In the genomic region with DNA sequence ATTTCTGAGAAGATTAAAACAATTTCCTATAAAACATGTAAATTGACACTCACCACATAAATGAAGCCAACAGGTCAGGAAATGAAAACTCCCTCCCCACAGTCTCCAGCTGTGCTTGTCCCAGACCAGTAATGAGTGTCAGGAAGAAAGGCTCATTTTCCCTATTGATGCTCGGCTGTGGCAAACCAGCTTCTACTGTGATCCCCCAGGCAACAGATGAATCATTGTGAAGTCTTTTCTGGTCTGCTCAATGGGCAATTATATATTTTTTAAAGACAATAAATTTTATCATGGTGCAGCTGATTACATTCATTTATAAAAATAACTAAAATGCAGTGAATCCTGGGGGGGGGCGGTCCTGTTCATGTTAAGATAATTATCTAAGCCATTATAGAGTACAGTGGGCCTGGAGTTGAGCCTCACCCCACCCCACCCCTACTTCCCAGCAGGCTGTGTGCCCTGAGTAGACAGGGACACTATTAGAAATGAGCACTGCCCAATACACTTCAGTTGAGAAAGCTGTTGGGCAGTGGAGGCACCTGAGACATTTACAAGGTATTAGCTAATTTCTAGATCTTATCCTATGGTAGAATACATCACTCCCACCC, we compare ENCODE assay signal across 31 mouse cellular contexts. TPM values are rescaled to one million over a fixed set of nuclear protein-coding genes. Genes with fewer than 3 reads are reported as not detected.
A peak's percentile ranks its signal among the peaks of the same experiment; 100 is the strongest.
DNase-seq lines count a peak whose midpoint lies in the region; ATAC-seq lines count a peak whose summit lies in the region.
"Had no signal": no experiment of that assay in that cellular context is flagged by ENCODE, and none has a peak within 500 bp of the region (broad histone marks: within the 10 kb centered on the region; RNA-seq: fewer than 3 reads in every experiment).

No protein-coding gene starts in this region.

- no peak overlapping the region for H3K4me3 ChIP-seq in forebrain, embryonic 13.5 days
- no peak overlapping the region for H3K4me3 ChIP-seq in forebrain, embryonic 12.5 days (replicated peaks)
- H3K4me3 ChIP-seq in limb, embryonic 10.5 days, result no peak overlapping the region
- H3K4me3 ChIP-seq: gastrocnemius, adult 2 months; heart, embryonic 10.5 days; hindbrain, embryonic 15.5 days; liver, embryonic 15.5 days; lung, embryonic 15.5 days; megakaryocyte, embryonic 14.5 days; midbrain, embryonic 15.5 days; neural tube, embryonic 12.5 days had no signal

- intact Hi-C loops in gastrocnemius, postnatal 14 days (cut with DNase I; ENCODE audit: low total_unique reads), result no loop called here

- H3K4me2 ChIP-seq in forebrain, embryonic 13.5 days, result no peak overlapping the region
- no peak overlapping the region for H3K4me2 ChIP-seq in forebrain, embryonic 12.5 days
- H3K4me2 ChIP-seq: hindbrain, embryonic 15.5 days; liver, embryonic 15.5 days; lung, embryonic 15.5 days; midbrain, embryonic 15.5 days; neural tube, embryonic 12.5 days had no signal

- H3K4me1 ChIP-seq in forebrain, embryonic 13.5 days, result peaks cover 12% of the 10 kb centered on the region
- H3K4me1 ChIP-seq in forebrain, embryonic 12.5 days, result peaks cover 5% of the 10 kb centered on the region; the same call in 1 of the 2 replicates
- peaks cover 27% of the 10 kb centered on the region for H3K4me1 ChIP-seq in limb, embryonic 10.5 days
- H3K4me1 ChIP-seq: heart, embryonic 10.5 days; hindbrain, embryonic 15.5 days; liver, embryonic 15.5 days; lung, embryonic 15.5 days; megakaryocyte, embryonic 14.5 days; midbrain, embryonic 15.5 days; neural tube, embryonic 12.5 days had no signal

- no peak overlapping the region for H3K9ac ChIP-seq in forebrain, embryonic 13.5 days
- H3K9ac ChIP-seq in forebrain, embryonic 12.5 days, result no peak overlapping the region
- H3K9ac ChIP-seq: hindbrain, embryonic 15.5 days; liver, embryonic 15.5 days; lung, embryonic 15.5 days; midbrain, embryonic 15.5 days; neural tube, embryonic 12.5 days had no signal

- peak; percentile 58; the same call in 1 of the 2 replicates for ATAC-seq in forebrain, embryonic 13.5 days
- ATAC-seq in forebrain, embryonic 12.5 days (ENCODE audit: low FRiP score), result no peak; the same call in 1 of the 2 replicates
- ATAC-seq: midbrain, embryonic 15.5 days; Patski had no signal

- 29% methylated on average over 2 of the region's 2 CpGs for WGBS in forebrain, embryonic 13.5 days
- 27% methylated on average over 2 of the region's 2 CpGs for WGBS in forebrain, embryonic 12.5 days
- 35% methylated on average over 2 of the region's 2 CpGs for WGBS in limb, embryonic 10.5 days

- peak; percentile 14 for DNase-seq in brain, adult 2 months (ENCODE audit: low read depth, low spot score)
- DNase-seq in embryo, embryonic 11 days, result peak; percentile 27
- no peak for DNase-seq in limb, embryonic 10.5 days (ENCODE audit: low spot score)
- DNase-seq in spleen, postnatal 36 days (ENCODE audit: low spot score in 2 of 2), result no peak
- DNase-seq in gastrocnemius, postnatal 14 days, result no peak
- DNase-seq: cerebellum, adult 9-10 months; gastrocnemius, adult 2 months; kidney, adult 2 months; kidney, postnatal 25 days; liver; lung, postnatal 36 days; thymus, postnatal 25 days had no signal

- H3K27me3 ChIP-seq in forebrain, embryonic 13.5 days, result no peaks in the 10 kb centered on the region
- H3K27me3 ChIP-seq in forebrain, embryonic 12.5 days, result no peaks in the 10 kb centered on the region
- H3K27me3 ChIP-seq in limb, embryonic 10.5 days (ENCODE audit: low read depth, poor library complexity, severe bottlenecking), result no peaks in the 10 kb centered on the region
- H3K27me3 ChIP-seq: hindbrain, embryonic 15.5 days; liver, embryonic 15.5 days; lung, embryonic 15.5 days; midbrain, embryonic 15.5 days; neural tube, embryonic 12.5 days had no signal

- H3K9me3 ChIP-seq in forebrain, embryonic 13.5 days (replicated peaks), result no peaks in the 10 kb centered on the region
- no peaks in the 10 kb centered on the region for H3K9me3 ChIP-seq in forebrain, embryonic 12.5 days
- no peaks in the 10 kb centered on the region for H3K9me3 ChIP-seq in limb, embryonic 10.5 days (replicated peaks)
- H3K9me3 ChIP-seq: heart, embryonic 10.5 days; hindbrain, embryonic 15.5 days; liver, embryonic 15.5 days; lung, embryonic 15.5 days; midbrain, embryonic 15.5 days; neural tube, embryonic 12.5 days had no signal

- H3K27ac ChIP-seq in forebrain, embryonic 13.5 days, result no peak overlapping the region
- H3K27ac ChIP-seq in forebrain, embryonic 12.5 days, result no peak overlapping the region
- peak overlapping the region; percentile 44; the same call in 1 of the 2 replicates for H3K27ac ChIP-seq in limb, embryonic 10.5 days
- H3K27ac ChIP-seq: gastrocnemius, adult 2 months; heart, embryonic 10.5 days; hindbrain, embryonic 15.5 days; liver, embryonic 15.5 days; lung, embryonic 15.5 days; midbrain, embryonic 15.5 days; neural tube, embryonic 12.5 days had no signal

- H3K36me3 ChIP-seq in forebrain, embryonic 13.5 days (ENCODE audit: poor library complexity, severe bottlenecking), result no peaks in the 10 kb centered on the region
- H3K36me3 ChIP-seq in forebrain, embryonic 12.5 days (replicated peaks), result no peaks in the 10 kb centered on the region
- H3K36me3 ChIP-seq in limb, embryonic 10.5 days, result no peaks in the 10 kb centered on the region
- H3K36me3 ChIP-seq: heart, embryonic 10.5 days; hindbrain, embryonic 15.5 days; liver, embryonic 15.5 days; lung, embryonic 15.5 days; midbrain, embryonic 15.5 days; neural tube, embryonic 12.5 days had no signal

RNA-seq across cellular contexts. Expression of a gene that starts 22.6 kb away (rescaled TPM):
- 0.19 TPM in 2 replicates for polyA plus RNA-seq in forebrain, embryonic 13.5 days (2015; fragmentation: Nextera tagmentation; extraction: Ambion mirVana)
- 0.09 and 0.13 TPM in 2 replicates for polyA plus RNA-seq in forebrain, embryonic 12.5 days (2016; fragmentation: Nextera tagmentation; extraction: Ambion mirVana)
- 0.30 and 0.35 TPM in 2 replicates for polyA plus RNA-seq in limb, embryonic 10.5 days (2016; fragmentation: Nextera tagmentation; extraction: Ambion mirVana)
- total RNA-seq in gastrocnemius, postnatal 14 days (2021), result 1 to 10 TPM; 1.3 to 3.9 TPM
- total RNA-seq: ES-E14; hematopoietic stem cell, adult 5-6 weeks had no signal
- polyA plus RNA-seq: heart, postnatal 0 days; intestine, embryonic 14.5 days; liver, embryonic 15.5 days; lung, embryonic 15.5 days; stomach, embryonic 14.5 days had no signal

RNA-seq across cellular contexts. Expression of a gene that starts 40.9 kb away (rescaled TPM):
- 0.14 and 0.18 TPM in 2 replicates for polyA plus RNA-seq in forebrain, embryonic 13.5 days (2015; fragmentation: Nextera tagmentation; extraction: Ambion mirVana)
- not detected in 2 replicates for polyA plus RNA-seq in forebrain, embryonic 12.5 days (2016; fragmentation: Nextera tagmentation; extraction: Ambion mirVana)
- polyA plus RNA-seq in limb, embryonic 10.5 days (2016; fragmentation: Nextera tagmentation; extraction: Ambion mirVana), result not detected in 2 replicates
- not detected for total RNA-seq in gastrocnemius, postnatal 14 days (2021)
- total RNA-seq: adrenal gland, adult 18-20 months; ES-E14; gastrocnemius, adult 2 months; hematopoietic stem cell, adult 5-6 weeks had no signal
- polyA plus RNA-seq: embryonic facial prominence, embryonic 14.5 days; gonadal fat pad, adult 2 months; heart, embryonic 10.5 days; heart, postnatal 0 days; intestine, embryonic 14.5 days; kidney, adult 2 months; liver, embryonic 15.5 days; lung, embryonic 15.5 days; midbrain, embryonic 15.5 days; Patski; spleen, adult 2 months; stomach, embryonic 14.5 days had no signal

Comparison
In these comparisons a context has a peak if more than half of its experiments do, and no peak if none do; other contexts are left out.
1. DNase-seq: peak in brain, adult 2 months (single experiment) and embryo, embryonic 11 days (single experiment); none in limb, embryonic 10.5 days (single experiment), spleen, postnatal 36 days (0 of 2) and gastrocnemius, postnatal 14 days (single experiment).